Mouse (Mus musculus) cerebellum, adult 2 months (tissue): Measurements from ENCODE around the gene Prkx. TPM values are rescaled to one million over a fixed set of nuclear protein-coding genes. Genes with fewer than 3 reads are reported as not detected.

Experiments used
- DNase-seq, 2 experiments: peaks; one replicate each; pipeline ENCODE4 v3.0.0; 2021
- H3K27ac ChIP-seq: fragments of 200-500 bp; 2 replicates; pipeline ENCODE4 v1.5.1; 2012; ENCODE audit warnings: low read length, control low read depth, inconsistent platforms; ENCODE audit not compliant: insufficient read depth
- H3K27me3 ChIP-seq: fragments of 200-500 bp; 2 replicates; pipeline ENCODE4 v1.6.1; 2012; ENCODE audit warnings: inconsistent platforms, mild to moderate bottlenecking, low read length, moderate library complexity; ENCODE audit not compliant: control insufficient read depth, insufficient read depth
- H3K4me1 ChIP-seq: fragments of 200-500 bp; 2 replicates; pipeline ENCODE4 v1.6.1; 2011; ENCODE audit warnings: low read length; ENCODE audit not compliant: control insufficient read depth, insufficient read depth
- H3K4me3 ChIP-seq: fragments of 200-500 bp; replicated peaks from 2 replicates; pipeline ENCODE3; 2011; ENCODE audit warnings: mild to moderate bottlenecking, low read depth, low read length, control low read depth; ENCODE audit not compliant: insufficient read depth
- CTCF ChIP-seq: fragments of 200-500 bp; IDR thresholded peaks from 2 replicates; pipeline ENCODE4 v1.5.1; 2011; ENCODE audit warnings: low read depth, mild to moderate bottlenecking, control low read depth, low read length, moderate library complexity, borderline replicate concordance; ENCODE audit not compliant: insufficient read depth
- POLR2A ChIP-seq: fragments of 200-500 bp; IDR thresholded peaks from 2 replicates; pipeline ENCODE4 v1.6.1; 2011; ENCODE audit warnings: low read length, control low read depth, borderline replicate concordance; ENCODE audit not compliant: insufficient read depth
- WGBS: fragments of 180-500 bp; shearing (Covaris S2); methylation state at CpG from one replicate; pipeline ENCODE4 v1.1.7; 2018; 5-methylcytosine and 5-hydroxymethylcytosine counted together
- polyA plus RNA-seq: library from polyadenylated mRNA; depleted of rRNA; stranded (reverse); fragments of >200 nt; gene quantifications from 2 replicates; pipeline ENCODE4 v1.2.3, GENCODE M21; 2012

Prkx gene
- polyA plus RNA-seq, 1 experiment: 10.1 TPM

- Histone ChIP-seq H3K4me3 (no peak overlapping the region), H3K4me1 (no peaks in the 10 kb centered on the region), H3K27ac (no peak overlapping the region), H3K27me3 (no peaks in the 10 kb centered on the region)
- TF ChIP-seq CTCF: no peak
- TF ChIP-seq POLR2A: no peak
- DNase-seq: no peak
- 84% methylated on average over 1 of the region's 1 CpGs for WGBS
Measured at GRCm38 (mm10) chrX:77796916-77797315, 838 bp upstream of the Prkx start.

- WGBS: 16% methylated on average over 29 of the region's 30 CpGs
- TF ChIP-seq CTCF: no peak
- TF ChIP-seq POLR2A: peak; percentile 57; the same call in 1 of the 2 replicates
Measured at GRCm38 (mm10) chrX:77795858-77796174, 262 bp downstream of the Prkx start.

GRCm38 (mm10) chrX:77794962-77795857 is 868 bp downstream of the Prkx start:
- WGBS: 8% methylated on average over 61 of the region's 61 CpGs
- no peak for DNase-seq
- peak overlapping the region; percentile 79 for H3K4me3 ChIP-seq

More at GRCm38 (mm10) chrX:77795858-77796174, 262 bp downstream of the Prkx start:
- DNase-seq: peak; percentile 89 to 90
- H3K27me3 ChIP-seq: no peaks in the 10 kb centered on the region
- peak overlapping the region; percentile 79 for H3K4me3 ChIP-seq
- no peaks in the 10 kb centered on the region for H3K4me1 ChIP-seq
- peak overlapping the region; percentile 80 for H3K27ac ChIP-seq

GRCm38 (mm10) chrX:77788675-77789074 is 7.4 kb downstream of the Prkx start:
- WGBS: 87% methylated on average over 3 of the region's 3 CpGs
- Histone ChIP-seq H3K4me1 (no peaks in the 10 kb centered on the region), H3K27ac (no peak overlapping the region), H3K4me3 (no peak overlapping the region), H3K27me3 (no peaks in the 10 kb centered on the region)
- DNase-seq: no peak
- TF ChIP-seq POLR2A (no peak), CTCF (no peak)

More at GRCm38 (mm10) chrX:77794962-77795857, 868 bp downstream of the Prkx start:
- Histone ChIP-seq H3K27ac (peak overlapping the region; percentile 66; the same call in 1 of the 2 replicates), H3K4me1 (no peaks in the 10 kb centered on the region), H3K27me3 (no peaks in the 10 kb centered on the region)
- no peak for TF ChIP-seq CTCF
- TF ChIP-seq POLR2A: no peak

GRCm38 (mm10) chrX:77786354-77786753 is 9.7 kb downstream of the Prkx start:
- no peak for TF ChIP-seq POLR2A
- TF ChIP-seq CTCF: no peak
- Histone ChIP-seq H3K27me3 (no peaks in the 10 kb centered on the region), H3K4me1 (no peaks in the 10 kb centered on the region), H3K27ac (no peak overlapping the region), H3K4me3 (no peak overlapping the region)
- DNase-seq: no peak

- no peak for DNase-seq
- no peak overlapping the region for H3K27ac ChIP-seq
- TF ChIP-seq POLR2A: no peak
- TF ChIP-seq CTCF: no peak
- H3K4me1 ChIP-seq: no peaks in the 10 kb centered on the region
- H3K27me3 ChIP-seq: no peaks in the 10 kb centered on the region
- no peak overlapping the region for H3K4me3 ChIP-seq
Measured at GRCm38 (mm10) chrX:77777822-77778221, 18.3 kb downstream of the Prkx start.

- WGBS: 92% methylated on average over 3 of the region's 3 CpGs
- TF ChIP-seq POLR2A (no peak), CTCF (no peak)
- no peak overlapping the region for H3K27ac ChIP-seq
- no peak for DNase-seq
- H3K27me3 ChIP-seq: no peaks in the 10 kb centered on the region
- H3K4me3 ChIP-seq: no peak overlapping the region
- no peaks in the 10 kb centered on the region for H3K4me1 ChIP-seq
Measured at GRCm38 (mm10) chrX:77765153-77765552, 30.9 kb downstream of the Prkx start.

- H3K4me1 ChIP-seq: no peaks in the 10 kb centered on the region
- TF ChIP-seq POLR2A (no peak), CTCF (no peak)
- no peak overlapping the region for H3K4me3 ChIP-seq
- DNase-seq: no peak
- no peaks in the 10 kb centered on the region for H3K27me3 ChIP-seq
- no peak overlapping the region for H3K27ac ChIP-seq
- 79% methylated on average over 2 of the region's 2 CpGs for WGBS
Measured at GRCm38 (mm10) chrX:77744260-77744659, 51.8 kb downstream of the Prkx start.
